Mouse (Mus musculus): ENCODE results near the gene Ipmk.

DNA sequence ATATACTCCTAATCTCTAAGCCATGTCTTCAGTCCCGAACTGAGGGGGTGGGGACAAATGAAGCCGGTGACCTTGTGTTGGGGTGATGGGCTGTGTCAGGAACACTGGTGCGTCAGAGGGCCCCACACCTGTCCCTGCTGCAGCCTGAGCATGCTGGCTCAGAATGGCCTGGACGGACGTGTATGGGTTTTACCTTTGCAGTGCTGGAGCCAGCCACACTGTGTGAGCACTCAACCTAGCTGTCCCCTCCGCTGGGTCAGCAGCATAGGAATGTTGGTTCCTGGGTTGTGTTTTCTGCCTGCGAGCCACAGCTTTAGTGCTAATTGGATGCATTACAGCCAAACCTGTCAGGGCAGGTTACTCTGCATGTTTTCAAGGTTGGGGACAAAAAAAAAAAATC lies 21.4 kb upstream of the Ipmk start:
- TF ChIP-seq CTCF (IDR thresholded peaks at IDR 0.05; ENCODE audit: borderline replicate concordance, control insufficient read depth, extremely low read depth, insufficient read depth, low read length, poor library complexity), result no peak
- TF ChIP-seq POLR2A (IDR thresholded peaks at IDR 0.05; ENCODE audit: control insufficient read depth, extremely low read depth, insufficient read depth, low read length, poor library complexity), result no peak
